Mouse (Mus musculus): Measurements from ENCODE around the gene Nckap5. TPM values are rescaled to one million over a fixed set of nuclear protein-coding genes. Genes with fewer than 3 reads are reported as not detected.

The Nckap5 gene
- total RNA-seq, 1 experiment = 0.18 TPM

DNA sequence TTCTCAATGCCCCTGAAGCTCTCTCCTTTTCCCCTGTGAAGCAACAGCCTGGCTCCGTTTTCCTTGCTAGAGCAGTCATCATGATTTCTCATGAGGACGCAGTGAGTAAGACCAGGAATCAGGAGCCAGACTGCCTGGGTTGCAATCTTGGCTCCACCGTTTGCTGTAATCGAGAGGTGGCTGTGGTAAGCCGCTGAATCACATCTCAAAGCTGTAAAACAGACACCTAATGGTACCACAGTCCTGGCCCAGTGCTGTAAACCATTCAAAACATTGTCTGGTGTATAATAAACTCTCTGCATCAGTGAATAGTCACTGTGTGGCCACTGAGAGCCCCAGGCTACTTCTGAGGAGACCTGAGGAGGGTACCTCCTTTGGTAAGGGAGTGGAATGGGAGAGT, 74.9 kb downstream of the Nckap5 start:
- TF ChIP-seq CHD2 (IDR thresholded peaks at IDR 0.05; ENCODE audit: low read depth, low read length) (no peak), MAFK (IDR thresholded peaks at IDR 0.05; ENCODE audit: insufficient read depth, low read depth, low read length) (no peak), ZNF384 (IDR thresholded peaks at IDR 0.05; ENCODE audit: low read depth, low read length) (no peak), HCFC1 (IDR thresholded peaks at IDR 0.05; ENCODE audit: borderline replicate concordance, insufficient read depth, low read length) (no peak), ZC3H11A (IDR thresholded peaks at IDR 0.05; ENCODE audit: borderline replicate concordance, low read depth, low read length) (no peak)
- no peaks in the 10 kb centered on the region for H3K9me3 ChIP-seq (ENCODE audit: control insufficient read depth, insufficient read depth, low read depth, low read length)
- in situ Hi-C loops (cut with MboI; ENCODE audit: low sequenced_read_pairs in 2 of 2, unreplicated experiment in 2 of 2) = no loop called here
- H3K36me3 ChIP-seq (ENCODE audit: control insufficient read depth, insufficient read depth, low read length, poor library complexity, severe bottlenecking) = no peaks in the 10 kb centered on the region
- no peak overlapping the region for H3K9ac ChIP-seq (ENCODE audit: insufficient read depth, low read depth, low read length, poor library complexity, severe bottlenecking)
- H3K4me3 ChIP-seq (ENCODE audit: insufficient read depth in 1 of 2, low read depth in 1 of 2, low read length in 2 of 2, poor library complexity in 1 of 2, severe bottlenecking in 1 of 2) = no peak overlapping the region
- H3K4me1 ChIP-seq (ENCODE audit: control insufficient read depth in 2 of 2, insufficient read depth in 2 of 2, low read length in 2 of 2, poor library complexity in 1 of 2) = peaks cover 7% of the 10 kb centered on the region in 2 experiments; a peak in 2 of 4 replicates
- no peak overlapping the region for H3K27ac ChIP-seq (ENCODE audit: insufficient read depth, low read depth, low read length, poor library complexity, severe bottlenecking)
- no peak for DNase-seq (ENCODE audit: low read depth, low spot score)

GRCm38 (mm10) chr1:126753611-126754010, 77.0 kb downstream of the Nckap5 start:
- Histone ChIP-seq H3K9ac (ENCODE audit: insufficient read depth, low read depth, low read length, poor library complexity, severe bottlenecking) (no peak overlapping the region), H3K9me3 (ENCODE audit: control insufficient read depth, insufficient read depth, low read depth, low read length) (no peaks in the 10 kb centered on the region), H3K27ac (ENCODE audit: insufficient read depth, low read depth, low read length, poor library complexity, severe bottlenecking) (no peak overlapping the region), H3K4me1 (ENCODE audit: control insufficient read depth in 2 of 2, insufficient read depth in 2 of 2, low read length in 2 of 2, poor library complexity in 1 of 2) (peaks cover 7% of the 10 kb centered on the region in 2 experiments; a peak in 2 of 4 replicates), H3K36me3 (ENCODE audit: control insufficient read depth, insufficient read depth, low read length, poor library complexity, severe bottlenecking) (no peaks in the 10 kb centered on the region), H3K4me3 (ENCODE audit: insufficient read depth in 1 of 2, low read depth in 1 of 2, low read length in 2 of 2, poor library complexity in 1 of 2, severe bottlenecking in 1 of 2) (no peak overlapping the region)
- DNase-seq (ENCODE audit: low read depth, low spot score) = no peak
- in situ Hi-C loops (cut with MboI; ENCODE audit: low sequenced_read_pairs in 2 of 2, unreplicated experiment in 2 of 2) = no loop called here
- TF ChIP-seq ZNF384 (IDR thresholded peaks at IDR 0.05; ENCODE audit: low read depth, low read length) = no peak

DNA sequence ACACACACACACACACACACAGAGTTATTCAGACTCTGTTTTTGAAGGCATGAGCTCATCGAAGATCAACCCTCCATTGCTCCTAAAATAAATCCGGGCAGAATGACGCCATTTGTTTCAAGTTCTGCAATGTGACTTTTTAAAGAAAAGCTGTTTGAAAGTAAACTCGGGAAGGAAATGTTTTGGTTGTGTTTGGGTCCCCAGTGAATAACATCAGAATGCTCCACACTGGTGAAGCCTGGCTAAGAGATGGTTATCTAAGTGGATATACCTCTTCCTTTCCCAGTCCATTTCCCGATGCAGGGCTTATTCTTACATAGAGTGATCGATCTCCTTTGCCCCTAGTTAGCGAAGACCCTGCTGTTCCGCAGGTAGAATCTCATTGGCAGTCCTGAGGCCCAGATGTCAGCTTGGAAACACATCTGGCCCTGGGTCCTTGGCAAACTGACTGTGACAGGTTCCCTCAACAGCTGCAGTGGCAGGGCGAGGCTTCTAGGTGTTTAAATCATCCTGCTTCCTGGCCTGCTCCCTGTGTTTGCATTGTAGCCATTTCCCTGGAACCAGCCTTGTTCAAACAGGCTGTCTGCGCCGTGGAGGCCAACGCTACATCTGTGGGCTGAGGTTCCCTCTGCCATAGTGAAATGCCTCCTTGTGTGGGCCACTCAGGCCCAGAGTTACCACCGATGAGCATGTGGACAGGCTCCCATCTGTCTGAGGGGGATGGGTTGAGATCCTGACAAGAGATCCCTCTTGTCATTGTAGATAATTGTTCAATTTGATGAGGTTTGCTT, 78.2 kb downstream of the Nckap5 start:
- Histone ChIP-seq H3K27ac (ENCODE audit: insufficient read depth, low read depth, low read length, poor library complexity, severe bottlenecking) (no peak overlapping the region), H3K9me3 (ENCODE audit: control insufficient read depth, insufficient read depth, low read depth, low read length) (no peaks in the 10 kb centered on the region), H3K9ac (ENCODE audit: insufficient read depth, low read depth, low read length, poor library complexity, severe bottlenecking) (no peak overlapping the region), H3K36me3 (ENCODE audit: control insufficient read depth, insufficient read depth, low read length, poor library complexity, severe bottlenecking) (no peaks in the 10 kb centered on the region), H3K4me3 (ENCODE audit: insufficient read depth in 1 of 2, low read depth in 1 of 2, low read length in 2 of 2, poor library complexity in 1 of 2, severe bottlenecking in 1 of 2) (no peak overlapping the region), H3K4me1 (ENCODE audit: control insufficient read depth in 2 of 2, insufficient read depth in 2 of 2, low read length in 2 of 2, poor library complexity in 1 of 2) (peaks cover 7% of the 10 kb centered on the region in 2 experiments; a peak in 2 of 4 replicates)
- no peak for DNase-seq (ENCODE audit: low read depth, low spot score)
- in situ Hi-C loops (cut with MboI; ENCODE audit: low sequenced_read_pairs in 2 of 2, unreplicated experiment in 2 of 2) = no loop called here
- TF ChIP-seq CHD2 (IDR thresholded peaks at IDR 0.05; ENCODE audit: low read depth, low read length) = no peak
- TF ChIP-seq MAFK (IDR thresholded peaks at IDR 0.05; ENCODE audit: insufficient read depth, low read depth, low read length) = no peak
- no peak for TF ChIP-seq ZC3H11A (IDR thresholded peaks at IDR 0.05; ENCODE audit: borderline replicate concordance, low read depth, low read length)
- no peak for TF ChIP-seq ZNF384 (IDR thresholded peaks at IDR 0.05; ENCODE audit: low read depth, low read length)
- TF ChIP-seq HCFC1 (IDR thresholded peaks at IDR 0.05; ENCODE audit: borderline replicate concordance, insufficient read depth, low read length) = no peak

DNA sequence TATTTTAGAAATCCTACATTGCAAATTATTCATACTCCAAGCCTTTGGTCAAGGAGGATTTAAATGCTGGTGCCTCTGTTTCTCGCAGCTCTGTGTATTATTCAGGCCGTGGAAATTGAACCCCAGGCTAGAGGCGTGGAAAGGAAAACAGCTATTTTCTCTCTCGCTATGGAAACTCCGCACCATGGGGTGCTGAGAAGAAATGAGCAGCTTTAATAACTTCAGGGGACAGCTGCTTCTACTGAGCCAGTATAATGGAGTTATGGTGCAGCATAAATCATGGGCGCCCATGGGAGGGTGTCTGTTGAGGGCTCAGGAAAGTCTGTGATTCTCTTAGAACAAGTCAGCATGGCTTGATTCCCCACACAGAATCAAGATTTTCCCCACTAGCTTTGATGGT, 79.5 kb downstream of the Nckap5 start:
- H3K27ac ChIP-seq (ENCODE audit: insufficient read depth, low read depth, low read length, poor library complexity, severe bottlenecking) = no peak overlapping the region
- in situ Hi-C loops (cut with MboI; ENCODE audit: low sequenced_read_pairs in 2 of 2, unreplicated experiment in 2 of 2) = no loop called here
- H3K9me3 ChIP-seq (ENCODE audit: control insufficient read depth, insufficient read depth, low read depth, low read length) = no peaks in the 10 kb centered on the region

More for the DNA sequence above, 79.5 kb downstream of the Nckap5 start:
- H3K36me3 ChIP-seq (ENCODE audit: control insufficient read depth, insufficient read depth, low read length, poor library complexity, severe bottlenecking) = no peaks in the 10 kb centered on the region
- TF ChIP-seq MAFK (IDR thresholded peaks at IDR 0.05; ENCODE audit: insufficient read depth, low read depth, low read length) (no peak), ZNF384 (IDR thresholded peaks at IDR 0.05; ENCODE audit: low read depth, low read length) (no peak), HCFC1 (IDR thresholded peaks at IDR 0.05; ENCODE audit: borderline replicate concordance, insufficient read depth, low read length) (no peak), ZC3H11A (IDR thresholded peaks at IDR 0.05; ENCODE audit: borderline replicate concordance, low read depth, low read length) (no peak), CHD2 (IDR thresholded peaks at IDR 0.05; ENCODE audit: low read depth, low read length) (no peak)
- H3K4me1 ChIP-seq (ENCODE audit: control insufficient read depth in 2 of 2, insufficient read depth in 2 of 2, low read length in 2 of 2, poor library complexity in 1 of 2) = peaks cover 7% of the 10 kb centered on the region in 2 experiments; a peak in 2 of 4 replicates
- H3K4me3 ChIP-seq (ENCODE audit: insufficient read depth in 1 of 2, low read depth in 1 of 2, low read length in 2 of 2, poor library complexity in 1 of 2, severe bottlenecking in 1 of 2) = no peak overlapping the region
- DNase-seq (ENCODE audit: low read depth, low spot score) = no peak
- no peak overlapping the region for H3K9ac ChIP-seq (ENCODE audit: insufficient read depth, low read depth, low read length, poor library complexity, severe bottlenecking)

Data from ES-E14 (cell line).